Mouse (Mus musculus): ENCODE measurements at regions not wholly inside any gene's neighbourhood (a gene's known extent, or its start where the extent isn't known, plus 50 kb on each side); places are given as distances from the start of the nearest gene placed in this dataset.

- TF ChIP-seq CTCF (IDR thresholded peaks at IDR 0.05; ENCODE audit: low read depth, low read length): no peak
- no peak for TF ChIP-seq POLR2A (IDR thresholded peaks at IDR 0.05; ENCODE audit: extremely low read depth, insufficient read depth, low read length)
Observed at GRCm38 (mm10) chr3:143090316-143090715, 208.5 kb upstream of the Pkn2 start.

All from liver, adult 2 months (tissue).